Mouse (Mus musculus): ENCODE measurements around the gene Olfr1058. TPM values are rescaled to one million over a fixed set of nuclear protein-coding genes. Genes with fewer than 3 reads are reported as not detected.

Gene Olfr1058
- polyA plus RNA-seq, 1 experiment from 2014 or later = not detected

Other genes starting within 250 kb of the Olfr1058 start
- not detected in 2 replicates for gene Olfr1040, start 241.8 kb downstream of the Olfr1058 start, polyA plus RNA-seq (2015; fragmentation: Nextera tagmentation; extraction: Ambion mirVana)
- gene Olfr1042, start 226.7 kb downstream of the Olfr1058 start, polyA plus RNA-seq (2015; fragmentation: Nextera tagmentation; extraction: Ambion mirVana) = not detected in 2 replicates
- gene Olfr1043, start 221.0 kb downstream of the Olfr1058 start, polyA plus RNA-seq (2015; fragmentation: Nextera tagmentation; extraction: Ambion mirVana) = not detected in 2 replicates
- gene Olfr1044, start 210.7 kb downstream of the Olfr1058 start, polyA plus RNA-seq (2015; fragmentation: Nextera tagmentation; extraction: Ambion mirVana) = not detected in 2 replicates
- gene Olfr52, start 202.9 kb downstream of the Olfr1058 start, polyA plus RNA-seq (2015; fragmentation: Nextera tagmentation; extraction: Ambion mirVana) = not detected in 2 replicates
- gene Olfr1045, start 185.6 kb downstream of the Olfr1058 start, polyA plus RNA-seq (2015; fragmentation: Nextera tagmentation; extraction: Ambion mirVana) = not detected in 2 replicates
- not detected in 2 replicates for gene Olfr1046, start 169.2 kb downstream of the Olfr1058 start, polyA plus RNA-seq (2015; fragmentation: Nextera tagmentation; extraction: Ambion mirVana)
- not detected in 2 replicates for gene Olfr1047, start 157.2 kb downstream of the Olfr1058 start, polyA plus RNA-seq (2015; fragmentation: Nextera tagmentation; extraction: Ambion mirVana)
- gene Olfr1048, start 148.3 kb downstream of the Olfr1058 start, polyA plus RNA-seq (2015; fragmentation: Nextera tagmentation; extraction: Ambion mirVana) = not detected in 2 replicates
- not detected in 2 replicates for gene Olfr1049, start 130.2 kb downstream of the Olfr1058 start, polyA plus RNA-seq (2015; fragmentation: Nextera tagmentation; extraction: Ambion mirVana)
- gene Olfr1051, start 109.5 kb downstream of the Olfr1058 start, polyA plus RNA-seq (2015; fragmentation: Nextera tagmentation; extraction: Ambion mirVana) = not detected in 2 replicates
- gene Olfr1052, start 96.1 kb downstream of the Olfr1058 start, polyA plus RNA-seq (2015; fragmentation: Nextera tagmentation; extraction: Ambion mirVana) = not detected in 2 replicates
- gene Olfr1053, start 73.3 kb downstream of the Olfr1058 start, polyA plus RNA-seq (2015; fragmentation: Nextera tagmentation; extraction: Ambion mirVana) = not detected in 2 replicates
- gene Olfr1054, start 53.1 kb downstream of the Olfr1058 start, polyA plus RNA-seq (2015; fragmentation: Nextera tagmentation; extraction: Ambion mirVana) = not detected in 2 replicates
- gene Olfr1055, start 38.3 kb downstream of the Olfr1058 start, polyA plus RNA-seq (2015; fragmentation: Nextera tagmentation; extraction: Ambion mirVana) = not detected in 2 replicates
- not detected in 2 replicates for gene Olfr1056, start 26.1 kb downstream of the Olfr1058 start, polyA plus RNA-seq (2015; fragmentation: Nextera tagmentation; extraction: Ambion mirVana)
- not detected in 2 replicates for gene Olfr1057, start 10.2 kb downstream of the Olfr1058 start, polyA plus RNA-seq (2015; fragmentation: Nextera tagmentation; extraction: Ambion mirVana)
- gene Olfr1061, start 25.5 kb upstream of the Olfr1058 start, polyA plus RNA-seq (2015; fragmentation: Nextera tagmentation; extraction: Ambion mirVana) = not detected in 2 replicates
- not detected in 2 replicates for gene Olfr1062, start 38.2 kb upstream of the Olfr1058 start, polyA plus RNA-seq (2015; fragmentation: Nextera tagmentation; extraction: Ambion mirVana)
- gene Olfr1065, start 62.0 kb upstream of the Olfr1058 start, polyA plus RNA-seq (2015; fragmentation: Nextera tagmentation; extraction: Ambion mirVana) = not detected in 2 replicates
- gene Olfr1066, start 67.7 kb upstream of the Olfr1058 start, polyA plus RNA-seq (2015; fragmentation: Nextera tagmentation; extraction: Ambion mirVana) = not detected in 2 replicates
- gene Olfr228, start 98.8 kb upstream of the Olfr1058 start, polyA plus RNA-seq (2015; fragmentation: Nextera tagmentation; extraction: Ambion mirVana) = not detected in 2 replicates
- gene Olfr1076, start 119.9 kb upstream of the Olfr1058 start, polyA plus RNA-seq (2015; fragmentation: Nextera tagmentation; extraction: Ambion mirVana) = not detected in 2 replicates
- not detected in 2 replicates for gene Olfr1079, start 153.9 kb upstream of the Olfr1058 start, polyA plus RNA-seq (2015; fragmentation: Nextera tagmentation; extraction: Ambion mirVana)
- gene Olfr1080, start 169.7 kb upstream of the Olfr1058 start, polyA plus RNA-seq (2015; fragmentation: Nextera tagmentation; extraction: Ambion mirVana) = not detected in 2 replicates
- gene Olfr1082, start 210.4 kb upstream of the Olfr1058 start, polyA plus RNA-seq (2015; fragmentation: Nextera tagmentation; extraction: Ambion mirVana) = not detected in 2 replicates

All from neural tube, embryonic 13.5 days (tissue).